Mouse (Mus musculus) cortical plate, adult 2 months (tissue): ENCODE measurements around the gene Gm26938. TPM values are rescaled to one million over a fixed set of nuclear protein-coding genes. Genes with fewer than 3 reads are reported as not detected.

Experiments
- H3K27ac ChIP-seq: fragments of 200-500 bp; 2 replicates; pipeline ENCODE4 v1.5.1; 2012; ENCODE audit warnings: low read length, control low read depth, inconsistent platforms; ENCODE audit not compliant: insufficient read depth
- H3K4me1 ChIP-seq: fragments of 200-500 bp; 2 replicates; pipeline ENCODE4 v1.6.1; 2011; ENCODE audit warnings: low read length; ENCODE audit not compliant: control insufficient read depth, insufficient read depth
- H3K4me3 ChIP-seq: fragments of 200-500 bp; 2 replicates; pipeline ENCODE4 v1.5.1; 2011; ENCODE audit warnings: mild to moderate bottlenecking, low read length, control low read depth; ENCODE audit not compliant: insufficient read depth
- CTCF ChIP-seq: fragments of 200-500 bp; IDR thresholded peaks from 2 replicates; pipeline ENCODE4 v1.5.1; 2011; ENCODE audit warnings: mild to moderate bottlenecking, control low read depth, low read length; ENCODE audit not compliant: insufficient read depth; ENCODE audit errors: extremely low read depth
- POLR2A ChIP-seq: fragments of 200-500 bp; IDR thresholded peaks from 2 replicates; pipeline ENCODE4 v1.6.1; 2011; ENCODE audit warnings: mild to moderate bottlenecking, low read length, control low read depth; ENCODE audit not compliant: insufficient read depth; ENCODE audit errors: extremely low read depth
- polyA plus RNA-seq: library from polyadenylated mRNA; depleted of rRNA; stranded (reverse); fragments of >200 nt; gene quantifications from 2 replicates; pipeline ENCODE4 v1.2.3, GENCODE M21; 2012

The Gm26938 gene
- polyA plus RNA-seq, 1 experiment, result not detected

GRCm38 (mm10) chr5:139832125-139832524 is 5.9 kb upstream of the Gm26938 start:
- no peaks in the 10 kb centered on the region for H3K4me1 ChIP-seq
- TF ChIP-seq CTCF, result no peak
- TF ChIP-seq POLR2A, result no peak
- no peak overlapping the region for H3K4me3 ChIP-seq
- H3K27ac ChIP-seq, result no peak overlapping the region

- Histone ChIP-seq H3K4me1 (peaks cover 4% of the 10 kb centered on the region), H3K4me3 (no peak overlapping the region), H3K27ac (no peak overlapping the region)
- TF ChIP-seq POLR2A (no peak), CTCF (no peak)
These were observed 4.5 kb upstream of the Gm26938 start for GRCm38 (mm10) chr5:139830734-139831133.

DNA sequence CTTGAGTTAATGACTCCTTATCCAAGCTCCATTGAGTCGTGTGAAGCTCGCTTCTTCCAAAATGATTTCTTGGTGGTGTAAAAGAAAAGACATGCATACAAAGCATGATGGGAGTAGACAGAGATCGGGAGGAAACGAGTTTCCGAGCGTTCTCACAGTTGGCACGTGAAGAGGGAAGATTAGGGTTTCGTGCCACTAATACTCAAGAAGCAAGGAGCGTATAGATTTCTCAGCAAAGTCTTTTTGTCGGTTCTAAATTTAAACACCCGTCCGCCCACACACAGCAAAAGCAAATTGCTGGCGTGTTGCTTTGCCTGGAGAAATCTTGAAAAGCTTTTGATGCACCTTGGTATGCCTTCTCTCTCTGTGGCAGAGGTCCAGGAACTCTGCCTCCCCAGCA is 3.2 kb upstream of the Gm26938 start:
- no peak overlapping the region for H3K4me3 ChIP-seq
- no peak overlapping the region for H3K27ac ChIP-seq
- H3K4me1 ChIP-seq, result peaks cover 4% of the 10 kb centered on the region
- TF ChIP-seq POLR2A (no peak), CTCF (no peak)

GRCm38 (mm10) chr5:139827593-139827992 is 1.4 kb upstream of the Gm26938 start:
- no peak overlapping the region for H3K27ac ChIP-seq
- H3K4me1 ChIP-seq, result peaks cover 4% of the 10 kb centered on the region
- H3K4me3 ChIP-seq, result no peak overlapping the region
- TF ChIP-seq CTCF (0 out of 2 replicates have a peak, but pooled peaks have one; percentile 12), POLR2A (no peak)

- TF ChIP-seq POLR2A (no peak), CTCF (no peak)
- Histone ChIP-seq H3K27ac (no peak overlapping the region), H3K4me3 (peak overlapping the region; percentile 68), H3K4me1 (peaks cover 4% of the 10 kb centered on the region)
These were observed 260 bp downstream of the Gm26938 start for GRCm38 (mm10) chr5:139825947-139826346.

- TF ChIP-seq POLR2A (no peak), CTCF (no peak)
- peaks cover 4% of the 10 kb centered on the region for H3K4me1 ChIP-seq
- H3K27ac ChIP-seq, result no peak overlapping the region
- no peak overlapping the region for H3K4me3 ChIP-seq
These were observed 1.7 kb downstream of the Gm26938 start for GRCm38 (mm10) chr5:139824531-139824930.

- H3K4me1 ChIP-seq, result peaks cover 4% of the 10 kb centered on the region
- no peak overlapping the region for H3K4me3 ChIP-seq
- TF ChIP-seq CTCF, result no peak
- TF ChIP-seq POLR2A, result no peak
- H3K27ac ChIP-seq, result no peak overlapping the region
These were observed 4.4 kb downstream of the Gm26938 start for GRCm38 (mm10) chr5:139821466-139822459.

- H3K4me3 ChIP-seq, result no peak within 1 kb of the TSS
- TF ChIP-seq POLR2A, result no peak
- no peak within 1 kb of the TSS for H3K27ac ChIP-seq
- H3K4me1 ChIP-seq, result no peaks in the 10 kb centered on the region
These were observed 6.5 kb downstream of the Gm26938 start, which contains the start of gene Tmem184a for GRCm38 (mm10) chr5:139819538-139820181. Tmem184a (minus strand) TSS chr5:139819917.

DNA sequence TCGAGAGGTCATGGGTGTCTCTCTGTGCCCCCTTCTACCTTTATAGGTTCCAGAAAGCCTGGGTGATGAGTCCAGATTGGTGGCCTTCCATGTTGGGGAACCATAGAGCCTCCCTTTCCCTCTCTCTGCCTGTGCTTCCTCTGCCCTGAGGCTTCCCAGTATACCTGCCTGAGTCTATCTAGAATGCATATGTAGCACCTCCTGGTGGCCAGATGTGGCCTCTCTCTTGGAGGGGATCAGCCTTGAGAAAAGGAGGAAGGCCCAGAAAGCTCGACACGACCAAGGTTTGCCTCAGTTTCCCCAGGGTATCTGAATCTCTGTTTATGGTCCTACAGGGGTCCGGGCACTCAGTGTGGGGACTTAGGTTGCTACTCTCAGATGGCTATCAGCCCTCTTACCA is 7.4 kb downstream of the Gm26938 start:
- Histone ChIP-seq H3K27ac (no peak overlapping the region), H3K4me1 (no peaks in the 10 kb centered on the region), H3K4me3 (no peak overlapping the region)
- TF ChIP-seq CTCF (peak; percentile 54), POLR2A (no peak)
